Mouse (Mus musculus): ENCODE results near the gene 4930544D05Rik. TPM values are rescaled to one million over a fixed set of nuclear protein-coding genes. Genes with fewer than 3 reads are reported as not detected.
"Not testable (repeated sequence)": the region's sequence is repeated elsewhere in the genome, so short reads cannot be mapped to it uniquely, and the experiment has no call there.

The 4930544D05Rik gene
- polyA plus RNA-seq (2012; ENCODE audit: insufficient read depth, insufficient read length, missing spikeins) = not detected in 2 replicates

GRCm38 (mm10) chr11:70615516-70616093 is at the start of gene 4930544D05Rik:
4930544D05Rik (plus strand) TSS chr11:70615848.
- peak within 1 kb of the TSS; percentile 60 for H3K4me3 ChIP-seq (ENCODE audit: insufficient read depth, low read length)
- TF ChIP-seq POLR2A (IDR thresholded peaks at IDR 0.05; ENCODE audit: borderline replicate concordance, low read depth, low read length) (no peak), CTCF (IDR thresholded peaks at IDR 0.05; ENCODE audit: low read depth, low read length) (no peak)
- peaks cover 18% of the 10 kb centered on the region for H3K4me1 ChIP-seq (ENCODE audit: control insufficient read depth, insufficient read depth, low read length)
- peak within 1 kb of the TSS; percentile 74 for H3K27ac ChIP-seq (ENCODE audit: insufficient read depth, low read depth, low read length)

GRCm38 (mm10) chr11:70566586-70566985 is 49.1 kb upstream of the 4930544D05Rik start:
- Histone ChIP-seq H3K4me3 (ENCODE audit: insufficient read depth, low read length) (no peak overlapping the region), H3K4me1 (ENCODE audit: control insufficient read depth, insufficient read depth, low read length) (peaks cover 36% of the 10 kb centered on the region), H3K27ac (ENCODE audit: insufficient read depth, low read depth, low read length) (no peak overlapping the region)
- TF ChIP-seq POLR2A (IDR thresholded peaks at IDR 0.05; ENCODE audit: borderline replicate concordance, low read depth, low read length) (no peak), CTCF (IDR thresholded peaks at IDR 0.05; ENCODE audit: low read depth, low read length) (no peak)

GRCm38 (mm10) chr11:70570614-70571013 is 45.0 kb upstream of the 4930544D05Rik start:
- H3K4me1 ChIP-seq (ENCODE audit: control insufficient read depth, insufficient read depth, low read length) = peaks cover 31% of the 10 kb centered on the region
- H3K27ac ChIP-seq (ENCODE audit: insufficient read depth, low read depth, low read length); H3K4me3 ChIP-seq (ENCODE audit: insufficient read depth, low read length): not testable (repeated sequence)

GRCm38 (mm10) chr11:70571641-70572040 is 44.0 kb upstream of the 4930544D05Rik start:
- TF ChIP-seq CTCF (IDR thresholded peaks at IDR 0.05; ENCODE audit: low read depth, low read length) = no peak
- TF ChIP-seq POLR2A (IDR thresholded peaks at IDR 0.05; ENCODE audit: borderline replicate concordance, low read depth, low read length) = no peak
- H3K4me1 ChIP-seq (ENCODE audit: control insufficient read depth, insufficient read depth, low read length) = peaks cover 33% of the 10 kb centered on the region
- H3K27ac ChIP-seq (ENCODE audit: insufficient read depth, low read depth, low read length) = no peak overlapping the region
- H3K4me3 ChIP-seq (ENCODE audit: insufficient read depth, low read length) = no peak overlapping the region

GRCm38 (mm10) chr11:70572348-70572902 is 43.2 kb upstream of the 4930544D05Rik start:
- H3K27ac ChIP-seq (ENCODE audit: insufficient read depth, low read depth, low read length) = no peak overlapping the region
- TF ChIP-seq CTCF (IDR thresholded peaks at IDR 0.05; ENCODE audit: low read depth, low read length) (no peak), POLR2A (IDR thresholded peaks at IDR 0.05; ENCODE audit: borderline replicate concordance, low read depth, low read length) (no peak)
- H3K4me3 ChIP-seq (ENCODE audit: insufficient read depth, low read length) = no peak overlapping the region
- peaks cover 41% of the 10 kb centered on the region for H3K4me1 ChIP-seq (ENCODE audit: control insufficient read depth, insufficient read depth, low read length)

GRCm38 (mm10) chr11:70573872-70574271 is 41.8 kb upstream of the 4930544D05Rik start:
- Histone ChIP-seq H3K27ac (ENCODE audit: insufficient read depth, low read depth, low read length) (no peak overlapping the region), H3K4me1 (ENCODE audit: control insufficient read depth, insufficient read depth, low read length) (peaks cover 44% of the 10 kb centered on the region), H3K4me3 (ENCODE audit: insufficient read depth, low read length) (no peak overlapping the region)
- TF ChIP-seq CTCF (IDR thresholded peaks at IDR 0.05; ENCODE audit: low read depth, low read length) (no peak), POLR2A (IDR thresholded peaks at IDR 0.05; ENCODE audit: borderline replicate concordance, low read depth, low read length) (no peak)

GRCm38 (mm10) chr11:70577201-70577600 is 38.4 kb upstream of the 4930544D05Rik start:
- Histone ChIP-seq H3K4me3 (ENCODE audit: insufficient read depth, low read length) (no peak overlapping the region), H3K27ac (ENCODE audit: insufficient read depth, low read depth, low read length) (no peak overlapping the region), H3K4me1 (ENCODE audit: control insufficient read depth, insufficient read depth, low read length) (peaks cover 56% of the 10 kb centered on the region)
- TF ChIP-seq POLR2A (IDR thresholded peaks at IDR 0.05; ENCODE audit: borderline replicate concordance, low read depth, low read length) (no peak), CTCF (IDR thresholded peaks at IDR 0.05; ENCODE audit: low read depth, low read length) (no peak)

GRCm38 (mm10) chr11:70578962-70579361 is 36.7 kb upstream of the 4930544D05Rik start:
- Histone ChIP-seq H3K4me1 (ENCODE audit: control insufficient read depth, insufficient read depth, low read length) (peaks cover 73% of the 10 kb centered on the region), H3K4me3 (ENCODE audit: insufficient read depth, low read length) (no peak overlapping the region), H3K27ac (ENCODE audit: insufficient read depth, low read depth, low read length) (peak overlapping the region; percentile 73; the same call in 1 of the 2 replicates)
- TF ChIP-seq CTCF (IDR thresholded peaks at IDR 0.05; ENCODE audit: low read depth, low read length) = no peak
- TF ChIP-seq POLR2A (IDR thresholded peaks at IDR 0.05; ENCODE audit: borderline replicate concordance, low read depth, low read length) = no peak

- Histone ChIP-seq H3K27ac (ENCODE audit: insufficient read depth, low read depth, low read length) (peak overlapping the region; percentile 73), H3K4me1 (ENCODE audit: control insufficient read depth, insufficient read depth, low read length) (peaks cover 80% of the 10 kb centered on the region), H3K4me3 (ENCODE audit: insufficient read depth, low read length) (no peak overlapping the region)
- TF ChIP-seq POLR2A (IDR thresholded peaks at IDR 0.05; ENCODE audit: borderline replicate concordance, low read depth, low read length) (no peak), CTCF (IDR thresholded peaks at IDR 0.05; ENCODE audit: low read depth, low read length) (no peak)
Observed at GRCm38 (mm10) chr11:70579710-70580357, 35.8 kb upstream of the 4930544D05Rik start.

GRCm38 (mm10) chr11:70580358-70580720 is 35.3 kb upstream of the 4930544D05Rik start:
- Histone ChIP-seq H3K4me1 (ENCODE audit: control insufficient read depth, insufficient read depth, low read length) (peaks cover 83% of the 10 kb centered on the region), H3K4me3 (ENCODE audit: insufficient read depth, low read length) (no peak overlapping the region), H3K27ac (ENCODE audit: insufficient read depth, low read depth, low read length) (peak overlapping the region; percentile 73)
- TF ChIP-seq CTCF (IDR thresholded peaks at IDR 0.05; ENCODE audit: low read depth, low read length) (no peak), POLR2A (IDR thresholded peaks at IDR 0.05; ENCODE audit: borderline replicate concordance, low read depth, low read length) (no peak)
